Mouse (Mus musculus) brain, adult 2 months (tissue): ENCODE data around the gene Fbxl14.
"Not testable (repeated sequence)": the region's sequence is repeated elsewhere in the genome, so short reads cannot be mapped to it uniquely, and the experiment has no call there.

ENCODE experiments used
- DNase-seq: peaks from one replicate; pipeline ENCODE4 v3.0.0; 2011; ENCODE audit warnings: low read depth, low spot score

Gene Fbxl14

GRCm38 (mm10) chr6:119479343-119479875, at the start of gene Fbxl14:
Gene Fbxl14, plus strand, starts transcription at chr6:119479668.
- DNase-seq, result no peak

GRCm38 (mm10) chr6:119430508-119430907, 49.0 kb upstream of the Fbxl14 start:
- DNase-seq, result peak; percentile 85

- no peak for DNase-seq
Measured at GRCm38 (mm10) chr6:119431751-119432324, 47.6 kb upstream of the Fbxl14 start.

- no peak for DNase-seq
Measured at GRCm38 (mm10) chr6:119434394-119434793, 45.1 kb upstream of the Fbxl14 start.

GRCm38 (mm10) chr6:119437894-119438761, 41.3 kb upstream of the Fbxl14 start:
- DNase-seq, result no peak

GRCm38 (mm10) chr6:119442729-119443128, 36.7 kb upstream of the Fbxl14 start:
- not testable (repeated sequence) for DNase-seq

- peak; percentile 96 for DNase-seq
Measured at GRCm38 (mm10) chr6:119443742-119444645, 35.5 kb upstream of the Fbxl14 start.

GRCm38 (mm10) chr6:119445671-119446607, 33.5 kb upstream of the Fbxl14 start:
- DNase-seq, result peak; percentile 10

- peak; percentile 12 for DNase-seq
Measured at GRCm38 (mm10) chr6:119448321-119449059, 31.0 kb upstream of the Fbxl14 start.

GRCm38 (mm10) chr6:119449060-119449499, 30.4 kb upstream of the Fbxl14 start:
- DNase-seq, result peak; percentile 65

- DNase-seq, result peak; percentile 51
Measured at GRCm38 (mm10) chr6:119450965-119451943, 28.2 kb upstream of the Fbxl14 start.

- DNase-seq, result peak; percentile 87
Measured at GRCm38 (mm10) chr6:119451981-119452499, 27.4 kb upstream of the Fbxl14 start.

GRCm38 (mm10) chr6:119458166-119458565, 21.3 kb upstream of the Fbxl14 start:
- no peak for DNase-seq

- no peak for DNase-seq
Measured at GRCm38 (mm10) chr6:119459041-119459440, 20.4 kb upstream of the Fbxl14 start.

GRCm38 (mm10) chr6:119460391-119460790, 19.1 kb upstream of the Fbxl14 start:
- DNase-seq, result no peak

- DNase-seq, result no peak
Measured at GRCm38 (mm10) chr6:119466161-119466560, 13.3 kb upstream of the Fbxl14 start.

- DNase-seq, result peak; percentile 84
Measured at GRCm38 (mm10) chr6:119466921-119467784, 12.3 kb upstream of the Fbxl14 start.

GRCm38 (mm10) chr6:119467785-119468059, 11.7 kb upstream of the Fbxl14 start:
- peak; percentile 63 for DNase-seq
